Comparison of ENCODE assay signal across 8 mouse cellular contexts in genomic region chr3:34021259-34021828, GRCm38 (mm10). TPM values are rescaled to one million over a fixed set of nuclear protein-coding genes. Genes with fewer than 3 reads are reported as not detected.
DNase-seq lines count a peak whose midpoint lies in the region; ATAC-seq and TF ChIP-seq lines count a peak whose summit lies in the region.

No protein-coding gene starts in this region.

- no peak for DNase-seq in layer of hippocampus, adult 2 months (ENCODE audit: low spot score in 2 of 2)
- DNase-seq in layer of hippocampus, adult 9-11 months = no peak
- DNase-seq in limb, embryonic 11.5 days (ENCODE audit: low spot score) = no peak
- DNase-seq in layer of hippocampus, postnatal 36 days = no peak
- no peak for DNase-seq in adrenal gland, postnatal 4 days (ENCODE audit: low spot score in 2 of 2)
- DNase-seq in layer of hippocampus, adult 11-12 months (ENCODE audit: low spot score) = no peak

- peak overlapping the region; percentile 96 for H3K4me3 ChIP-seq in layer of hippocampus, adult 2 months
- peak overlapping the region; percentile 96 for H3K4me3 ChIP-seq in embryonic facial prominence, embryonic 13.5 days
- H3K4me3 ChIP-seq in limb, embryonic 11.5 days (ENCODE audit: low read depth, low read length) = peak overlapping the region; percentile 96
- H3K4me3 ChIP-seq in neural tube, embryonic 13.5 days = peak overlapping the region; percentile 94

- no peaks in the 10 kb centered on the region for H3K27me3 ChIP-seq in embryonic facial prominence, embryonic 13.5 days
- H3K27me3 ChIP-seq in limb, embryonic 11.5 days (ENCODE audit: control insufficient read depth, insufficient read depth, low read length) = no peaks in the 10 kb centered on the region
- peaks cover 7% of the 10 kb centered on the region; the same call in 1 of the 2 replicates for H3K27me3 ChIP-seq in neural tube, embryonic 13.5 days

- H3K36me3 ChIP-seq in embryonic facial prominence, embryonic 13.5 days = no peaks in the 10 kb centered on the region
- no peaks in the 10 kb centered on the region for H3K36me3 ChIP-seq in limb, embryonic 11.5 days (ENCODE audit: control insufficient read depth, insufficient read depth, low read length)
- no peaks in the 10 kb centered on the region for H3K36me3 ChIP-seq in neural tube, embryonic 13.5 days

- peak overlapping the region; percentile 73 for H3K4me2 ChIP-seq in embryonic facial prominence, embryonic 13.5 days
- H3K4me2 ChIP-seq in limb, embryonic 11.5 days (ENCODE audit: low read depth, severe bottlenecking) = peak overlapping the region; percentile 64
- H3K4me2 ChIP-seq in neural tube, embryonic 13.5 days = peak overlapping the region; percentile 78

- no peaks in the 10 kb centered on the region for H3K9me3 ChIP-seq in embryonic facial prominence, embryonic 13.5 days
- no peaks in the 10 kb centered on the region for H3K9me3 ChIP-seq in limb, embryonic 11.5 days (ENCODE audit: control insufficient read depth, low read length)
- no peaks in the 10 kb centered on the region for H3K9me3 ChIP-seq in neural tube, embryonic 13.5 days

- ATAC-seq in embryonic facial prominence, embryonic 13.5 days (ENCODE audit: insufficient number of reproducible peaks, insufficient read depth, low FRiP score, low TSS enrichment, low read depth) = no peak
- no peak for ATAC-seq in limb, embryonic 11.5 days (ENCODE audit: insufficient number of reproducible peaks, low FRiP score, low TSS enrichment, low read depth)
- no peak for ATAC-seq in neural tube, embryonic 13.5 days (ENCODE audit: low read depth)

- peak overlapping the region; percentile 99; the same call in 1 of the 2 replicates for H3K9ac ChIP-seq in embryonic facial prominence, embryonic 13.5 days
- no peak overlapping the region for H3K9ac ChIP-seq in limb, embryonic 11.5 days (ENCODE audit: low read length)
- peak overlapping the region; percentile 98 for H3K9ac ChIP-seq in neural tube, embryonic 13.5 days

- TF ChIP-seq CTCF in layer of hippocampus, adult 2 months (conservative IDR thresholded peaks at IDR 0.05) = no peak

- H3K4me1 ChIP-seq in embryonic facial prominence, embryonic 13.5 days = peaks cover 5% of the 10 kb centered on the region
- 0 out of 2 replicates have a peak, but pooled peaks cover 2% of the 10 kb centered on the region for H3K4me1 ChIP-seq in limb, embryonic 11.5 days (ENCODE audit: control insufficient read depth, insufficient read depth, low read length)
- H3K4me1 ChIP-seq in neural tube, embryonic 13.5 days (replicated peaks) = peaks cover 27% of the 10 kb centered on the region

- H3K27ac ChIP-seq in layer of hippocampus, adult 2 months = peak overlapping the region; percentile 97; the same call in 1 of the 2 replicates
- no peak overlapping the region for H3K27ac ChIP-seq in embryonic facial prominence, embryonic 13.5 days
- no peak overlapping the region for H3K27ac ChIP-seq in limb, embryonic 11.5 days (replicated peaks; ENCODE audit: low read depth, low read length)
- H3K27ac ChIP-seq in neural tube, embryonic 13.5 days (replicated peaks) = no peak overlapping the region

- WGBS in embryonic facial prominence, embryonic 13.5 days = 71% methylated on average over 4 of the region's 4 CpGs
- whole genome bisulfite sequencing in limb, embryonic 11.5 days = 66% methylated on average over 4 of the region's 4 CpGs
- WGBS in neural tube, embryonic 13.5 days = 71% methylated on average over 4 of the region's 4 CpGs

RNA-seq across cellular contexts. Expression of gene Fxr1, which starts 1.6 kb away (rescaled TPM):
- 10 to 100 TPM; 82.8 to 83.4 TPM for total RNA-seq in layer of hippocampus, adult 2 months (2021)
- 61.9 and 64.5 TPM in 2 replicates for polyA plus RNA-seq in embryonic facial prominence, embryonic 13.5 days (2015; fragmentation: Nextera tagmentation; extraction: Ambion mirVana)
- 81.0 and 90.1 TPM in 2 replicates for polyA plus RNA-seq in limb, embryonic 11.5 days (2014; fragmentation: Nextera tagmentation; extraction: Ambion mirVana)
- polyA plus RNA-seq in neural tube, embryonic 13.5 days (2015; fragmentation: Nextera tagmentation; extraction: Ambion mirVana) = 44.2 and 51.9 TPM in 2 replicates
- 100 to 1,000 TPM in 1 of 2 experiments, 10 to 100 TPM in 1; 88.6 to 104 TPM for total RNA-seq in layer of hippocampus, postnatal 36 days (2021)
- total RNA-seq in adrenal gland, postnatal 4 days (2021) = 100 to 1,000 TPM; 132 to 138 TPM

RNA-seq across cellular contexts. Expression of gene Dnajc19, which starts 59.8 kb away (rescaled TPM):
- 10 to 100 TPM; 45.3 to 51.0 TPM for total RNA-seq in layer of hippocampus, adult 2 months (2021)
- polyA plus RNA-seq in embryonic facial prominence, embryonic 13.5 days (2015; fragmentation: Nextera tagmentation; extraction: Ambion mirVana) = 134 and 140 TPM in 2 replicates
- 155 and 167 TPM in 2 replicates for polyA plus RNA-seq in limb, embryonic 11.5 days (2014; fragmentation: Nextera tagmentation; extraction: Ambion mirVana)
- 114 and 130 TPM in 2 replicates for polyA plus RNA-seq in neural tube, embryonic 13.5 days (2015; fragmentation: Nextera tagmentation; extraction: Ambion mirVana)
- total RNA-seq in layer of hippocampus, postnatal 36 days (2021) = 10 to 100 TPM; 47.8 to 49.5 TPM
- total RNA-seq in adrenal gland, postnatal 4 days (2021) = 100 to 1,000 TPM; 112 to 113 TPM
